Mouse (Mus musculus): Measurements from ENCODE around the gene Gm21983.

DNA sequence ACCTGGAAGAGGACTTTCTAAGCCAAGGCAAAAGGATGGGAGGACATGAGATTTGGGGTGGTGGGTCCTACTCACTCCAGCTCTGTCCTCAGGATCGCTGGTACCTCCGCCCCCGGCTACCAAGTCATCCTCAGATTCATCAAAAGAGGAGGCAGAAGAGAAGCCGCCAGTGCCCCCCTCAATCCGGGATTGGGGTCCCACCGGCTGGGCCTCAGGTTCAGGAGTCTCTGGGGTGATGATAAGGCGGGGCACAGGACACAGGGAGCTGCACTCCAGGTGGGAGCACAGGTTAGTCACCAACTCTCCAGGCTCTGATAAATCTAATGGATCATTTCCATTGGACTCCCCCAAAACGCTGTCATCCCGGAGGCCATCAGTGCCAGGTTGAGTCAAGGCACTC is 46.4 kb upstream of the Gm21983 start:
- TF ChIP-seq CTCF (IDR thresholded peaks at IDR 0.05; ENCODE audit: low read depth) (no peak), EP300 (IDR thresholded peaks at IDR 0.05; ENCODE audit: low read depth) (no peak)

All from heart, postnatal 0 days (tissue).